Mouse (Mus musculus) spleen, adult 2 months (tissue): ENCODE results near the gene Tmem33. TPM values are rescaled to one million over a fixed set of nuclear protein-coding genes. Genes with fewer than 3 reads are reported as not detected.

Source experiments
- DNase-seq, 2 experiments: peaks; one replicate each; pipeline versions ENCODE4 v3.0.0 to v3.0.0-alpha.2; 2012 to 2021; ENCODE audit warnings: low spot score in 2 of 2, low read depth in 1 of 2
- H3K27ac ChIP-seq: fragments of 200-500 bp; 2 replicates; pipeline ENCODE4 v1.5.1; 2012; ENCODE audit warnings: low read length, inconsistent platforms; ENCODE audit not compliant: insufficient read depth
- H3K27me3 ChIP-seq: fragments of 200-500 bp; 2 replicates; pipeline ENCODE4 v1.6.1; 2012; ENCODE audit warnings: mild to moderate bottlenecking, moderate library complexity, low read length, inconsistent platforms; ENCODE audit not compliant: control insufficient read depth, insufficient read depth
- H3K36me3 ChIP-seq: fragments of 200-500 bp; 2 replicates; pipeline ENCODE4 v1.6.1; 2012; ENCODE audit warnings: mild to moderate bottlenecking, low read length, inconsistent platforms; ENCODE audit not compliant: control insufficient read depth, insufficient read depth
- H3K4me1 ChIP-seq: fragments of 200-500 bp; 2 replicates; pipeline ENCODE4 v1.6.1; 2011; ENCODE audit warnings: inconsistent platforms; ENCODE audit not compliant: control insufficient read depth, insufficient read depth, insufficient read length
- H3K4me3 ChIP-seq: fragments of 200-500 bp; 2 replicates; pipeline ENCODE4 v1.5.1; 2011; ENCODE audit warnings: mild to moderate bottlenecking, inconsistent platforms; ENCODE audit not compliant: insufficient read depth, insufficient read length; ENCODE audit errors: extremely low read depth
- CTCF ChIP-seq: fragments of 200-500 bp; IDR thresholded peaks from 2 replicates; pipeline ENCODE4 v1.5.1; 2011; ENCODE audit warnings: mild to moderate bottlenecking, inconsistent platforms; ENCODE audit not compliant: insufficient read depth, insufficient read length, insufficient replicate concordance; ENCODE audit errors: extremely low read depth
- POLR2A ChIP-seq: fragments of 200-500 bp; IDR thresholded peaks from 2 replicates; pipeline ENCODE4 v1.6.1; 2011; ENCODE audit warnings: low read depth, low read length, inconsistent platforms
- WGBS: fragments of 180-500 bp; shearing (Covaris S2); methylation state at CpG from one replicate; pipeline ENCODE4 v1.1.7; 2018; 5-methylcytosine and 5-hydroxymethylcytosine counted together
- polyA plus RNA-seq: library from polyadenylated mRNA; depleted of rRNA; stranded (reverse); fragments of >200 nt; gene quantifications from 2 replicates; pipeline ENCODE4 v1.2.3, GENCODE M21; 2012

Tmem33 gene
- polyA plus RNA-seq, 1 experiment = 56.6 TPM

GRCm38 (mm10) chr5:67234682-67235081 is 25.7 kb upstream of the Tmem33 start:
- Histone ChIP-seq H3K4me1 (peaks cover 5% of the 10 kb centered on the region; the same call in 1 of the 2 replicates), H3K4me3 (no peak overlapping the region), H3K36me3 (no peaks in the 10 kb centered on the region), H3K27me3 (peaks cover 14% of the 10 kb centered on the region), H3K27ac (no peak overlapping the region)
- WGBS = 79% methylated on average over 4 of the region's 4 CpGs
- TF ChIP-seq CTCF (no peak), POLR2A (no peak)
- no peak for DNase-seq

GRCm38 (mm10) chr5:67235462-67235861 is 24.9 kb upstream of the Tmem33 start:
- no peak overlapping the region for H3K4me3 ChIP-seq
- 65% methylated on average over 3 of the region's 3 CpGs for WGBS
- DNase-seq = no peak
- H3K27ac ChIP-seq = no peak overlapping the region
- peaks cover 4% of the 10 kb centered on the region; the same call in 1 of the 2 replicates for H3K4me1 ChIP-seq
- no peak for TF ChIP-seq POLR2A
- no peak for TF ChIP-seq CTCF
- H3K36me3 ChIP-seq = no peaks in the 10 kb centered on the region
- peaks cover 10% of the 10 kb centered on the region for H3K27me3 ChIP-seq

- Histone ChIP-seq H3K27me3 (0 out of 2 replicates have a peak, but pooled peaks cover under 1% of the 10 kb centered on the region), H3K4me3 (no peak overlapping the region), H3K36me3 (no peaks in the 10 kb centered on the region), H3K4me1 (no peaks in the 10 kb centered on the region), H3K27ac (no peak overlapping the region)
- WGBS = 70% methylated on average over 3 of the region's 3 CpGs
- no peak for DNase-seq
- no peak for TF ChIP-seq POLR2A
- no peak for TF ChIP-seq CTCF
These were observed 23.8 kb upstream of the Tmem33 start for GRCm38 (mm10) chr5:67236601-67237000.

GRCm38 (mm10) chr5:67238303-67238702 is 22.1 kb upstream of the Tmem33 start:
- no peaks in the 10 kb centered on the region for H3K27me3 ChIP-seq
- no peak overlapping the region for H3K4me3 ChIP-seq
- no peaks in the 10 kb centered on the region for H3K4me1 ChIP-seq
- H3K36me3 ChIP-seq = no peaks in the 10 kb centered on the region
- DNase-seq = no peak
- H3K27ac ChIP-seq = no peak overlapping the region
- 6% methylated on average over 1 of the region's 1 CpGs for WGBS
- TF ChIP-seq CTCF (no peak), POLR2A (no peak)

GRCm38 (mm10) chr5:67241713-67242112 is 18.7 kb upstream of the Tmem33 start:
- TF ChIP-seq POLR2A (no peak), CTCF (no peak)
- Histone ChIP-seq H3K27me3 (no peaks in the 10 kb centered on the region), H3K36me3 (no peaks in the 10 kb centered on the region), H3K27ac (no peak overlapping the region), H3K4me1 (no peaks in the 10 kb centered on the region), H3K4me3 (no peak overlapping the region)
- WGBS = 82% methylated on average over 6 of the region's 6 CpGs
- no peak for DNase-seq

- no peak for TF ChIP-seq CTCF
- TF ChIP-seq POLR2A = no peak
- Histone ChIP-seq H3K4me1 (no peaks in the 10 kb centered on the region), H3K4me3 (no peak overlapping the region), H3K36me3 (no peaks in the 10 kb centered on the region), H3K27ac (no peak overlapping the region), H3K27me3 (no peaks in the 10 kb centered on the region)
- 91% methylated on average over 5 of the region's 5 CpGs for WGBS
- DNase-seq = no peak
These were observed 17.1 kb upstream of the Tmem33 start for GRCm38 (mm10) chr5:67243231-67243630.

GRCm38 (mm10) chr5:67252261-67252660 is 8.1 kb upstream of the Tmem33 start:
- no peak for TF ChIP-seq CTCF
- no peak for TF ChIP-seq POLR2A
- 72% methylated on average over 4 of the region's 4 CpGs for WGBS
- Histone ChIP-seq H3K36me3 (no peaks in the 10 kb centered on the region), H3K4me1 (no peaks in the 10 kb centered on the region), H3K27ac (no peak overlapping the region), H3K4me3 (no peak overlapping the region), H3K27me3 (no peaks in the 10 kb centered on the region)
- DNase-seq = no peak
